Mouse (Mus musculus) kidney, adult 2 months (tissue): Measurements from ENCODE around the gene Cirbp. TPM values are rescaled to one million over a fixed set of nuclear protein-coding genes. Genes with fewer than 3 reads are reported as not detected.

ENCODE experiments used
- DNase-seq: peaks from one replicate; pipeline ENCODE4 v3.0.0; 2021
- H3K27ac ChIP-seq: fragments of 200-500 bp; 2 replicates; pipeline ENCODE4 v1.5.1; 2012; ENCODE audit warnings: low read depth, low read length, control low read depth, inconsistent platforms; ENCODE audit not compliant: insufficient read depth
- H3K27me3 ChIP-seq: fragments of 200-500 bp; replicated peaks from 2 replicates; pipeline ENCODE4 v1.6.1; 2012; ENCODE audit warnings: mild to moderate bottlenecking, moderate library complexity, low read length, inconsistent platforms; ENCODE audit not compliant: control insufficient read depth, insufficient read depth
- H3K36me3 ChIP-seq: fragments of 200-500 bp; 2 replicates; pipeline ENCODE4 v1.6.1; 2012; ENCODE audit warnings: mild to moderate bottlenecking, moderate library complexity, low read length, inconsistent platforms; ENCODE audit not compliant: control insufficient read depth, insufficient read depth
- H3K4me1 ChIP-seq: fragments of 200-500 bp; 2 replicates; pipeline ENCODE4 v1.6.1; 2011; ENCODE audit warnings: low read length; ENCODE audit not compliant: control insufficient read depth, insufficient read depth
- H3K4me3 ChIP-seq: fragments of 200-500 bp; 2 replicates; pipeline ENCODE4 v1.5.1; 2011; ENCODE audit warnings: mild to moderate bottlenecking, low read depth, low read length, control low read depth; ENCODE audit not compliant: insufficient read depth
- CTCF ChIP-seq: fragments of 200-500 bp; conservative IDR thresholded peaks from 2 replicates; pipeline ENCODE4 v1.5.1; 2011; ENCODE audit warnings: low read depth, mild to moderate bottlenecking, control low read depth, low read length, moderate library complexity, mixed read lengths; ENCODE audit not compliant: insufficient read depth, insufficient read length
- POLR2A ChIP-seq: fragments of 200-500 bp; IDR thresholded peaks from one replicate; pipeline ENCODE4 v1.6.1; 2011; ENCODE audit warnings: low read depth, low read length, control low read depth
- WGBS: fragments of 180-500 bp; shearing (Covaris S2); methylation state at CpG from one replicate; pipeline ENCODE4 v1.1.7; 2018; 5-methylcytosine and 5-hydroxymethylcytosine counted together
- polyA plus RNA-seq: library from polyadenylated mRNA; depleted of rRNA; stranded (reverse); fragments of >200 nt; gene quantifications from 2 replicates; pipeline ENCODE4 v1.2.3, GENCODE M21; 2012

Gene Cirbp
- polyA plus RNA-seq, 1 experiment: 86.7 TPM

DNA sequence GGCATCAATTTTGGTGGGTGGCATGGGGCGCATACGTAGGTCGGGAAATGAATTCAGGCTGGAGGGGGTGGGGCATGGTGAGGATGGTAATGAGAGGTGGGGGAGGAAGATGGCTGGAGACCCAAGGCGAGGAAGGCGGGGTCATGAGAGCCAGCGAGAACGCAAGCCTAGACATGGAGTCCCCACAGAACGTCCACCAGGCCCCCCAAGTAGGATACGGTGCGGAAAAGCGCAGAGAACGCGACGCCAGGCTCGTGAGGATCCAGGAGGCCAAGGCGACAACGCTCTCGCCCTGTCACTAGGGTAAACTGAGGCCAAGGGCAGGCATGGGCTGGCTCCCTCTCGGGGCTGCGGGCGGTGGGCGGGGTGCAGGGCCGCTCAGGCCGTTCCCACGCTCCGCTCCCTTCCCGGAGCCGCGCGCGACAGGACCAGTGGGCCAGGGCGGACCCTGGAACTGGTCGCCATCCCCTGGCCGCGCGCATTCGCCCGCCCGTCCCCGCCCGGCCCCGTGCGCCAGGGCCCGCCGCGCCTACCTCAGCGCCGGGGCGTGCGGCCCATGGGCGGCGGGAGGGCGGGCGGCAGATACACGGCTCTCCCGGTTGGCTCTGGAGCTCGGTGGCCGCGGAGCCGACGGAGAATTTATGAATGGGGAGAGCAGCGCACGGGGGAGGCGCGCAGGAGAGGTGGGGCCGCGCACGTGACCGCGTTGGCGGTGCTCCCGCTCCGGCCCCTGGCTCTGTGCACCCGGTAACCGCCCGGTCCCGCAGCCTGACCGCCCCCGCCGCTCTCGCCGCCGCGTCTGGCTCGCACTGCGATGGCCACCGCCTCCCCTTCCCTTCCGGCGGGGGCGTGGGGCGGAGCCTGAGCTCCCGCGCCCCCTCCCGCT, 27.0 kb upstream of the Cirbp start, which contains the start of gene Atp5d:
Atp5d (plus strand) TSS at position 80 of the 886 bp plus-strand sequence.
- peak within 1 kb of the TSS; percentile 58 for H3K4me3 ChIP-seq
- peak; percentile 74 for DNase-seq
- H3K4me1 ChIP-seq: peaks cover 3% of the 10 kb centered on the region; the same call in 1 of the 2 replicates
- H3K36me3 ChIP-seq: no peaks in the 10 kb centered on the region
- TF ChIP-seq POLR2A: peak; percentile 20
- TF ChIP-seq CTCF: no peak
- no peaks in the 10 kb centered on the region for H3K27me3 ChIP-seq
- H3K27ac ChIP-seq: no peak within 1 kb of the TSS
- WGBS: 1% methylated on average over 90 of the region's 94 CpGs

DNA sequence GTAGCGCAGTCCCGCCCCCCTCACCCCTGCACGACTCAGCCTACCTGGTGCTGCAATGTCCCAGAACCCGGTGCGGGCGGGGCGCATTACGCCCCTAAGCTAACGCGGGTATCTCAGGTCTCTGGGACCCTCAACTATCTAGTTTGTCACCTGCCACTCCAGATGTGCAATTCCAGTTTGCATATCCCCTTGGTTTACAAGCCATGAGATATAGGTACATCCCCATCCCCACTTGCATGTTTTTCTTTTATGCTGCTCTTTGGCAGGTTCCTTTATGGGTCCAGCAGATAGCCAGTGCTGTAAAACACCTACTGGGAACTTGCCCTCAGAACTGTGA, 26.4 kb upstream of the Cirbp start:
- peaks cover 4% of the 10 kb centered on the region; the same call in 1 of the 2 replicates for H3K4me1 ChIP-seq
- H3K36me3 ChIP-seq: no peaks in the 10 kb centered on the region
- DNase-seq: no peak
- H3K27me3 ChIP-seq: no peaks in the 10 kb centered on the region
- no peak overlapping the region for H3K27ac ChIP-seq
- WGBS: 2% methylated on average over 10 of the region's 10 CpGs
- H3K4me3 ChIP-seq: peak overlapping the region; percentile 58
- TF ChIP-seq CTCF (no peak), POLR2A (no peak)

GRCm38 (mm10) chr10:80139975-80140665, 25.7 kb upstream of the Cirbp start:
- TF ChIP-seq POLR2A: no peak
- TF ChIP-seq CTCF: no peak
- H3K4me3 ChIP-seq: no peak overlapping the region
- no peaks in the 10 kb centered on the region for H3K27me3 ChIP-seq
- WGBS: 81% methylated on average over 11 of the region's 11 CpGs
- peaks cover 4% of the 10 kb centered on the region; the same call in 1 of the 2 replicates for H3K4me1 ChIP-seq
- H3K27ac ChIP-seq: no peak overlapping the region
- DNase-seq: no peak
- H3K36me3 ChIP-seq: no peaks in the 10 kb centered on the region

DNA sequence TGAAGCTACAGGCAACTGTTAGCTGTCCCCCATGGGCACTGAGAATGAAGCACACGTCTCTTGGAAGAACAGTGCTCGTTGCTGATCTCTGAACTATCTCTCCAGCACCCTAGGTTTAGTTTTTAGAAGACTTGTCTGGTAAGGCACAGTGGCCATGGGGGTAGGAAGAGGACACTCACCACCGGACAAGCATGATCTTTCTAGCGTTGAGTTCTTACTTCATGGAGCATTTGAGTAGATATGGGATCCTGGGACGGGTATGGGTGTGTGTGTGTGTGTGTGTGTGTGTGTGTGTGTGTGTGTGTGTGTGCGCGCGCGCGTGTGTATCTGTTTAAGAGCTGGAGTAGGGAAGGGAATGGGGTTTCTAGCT, 25.1 kb upstream of the Cirbp start, which contains the start of gene Cbarp:
Cbarp (minus strand) TSS at position 170 of the 370 bp plus-strand sequence.
- WGBS: 81% methylated on average over 10 of the region's 10 CpGs
- peaks cover 6% of the 10 kb centered on the region; the same call in 1 of the 2 replicates for H3K4me1 ChIP-seq
- TF ChIP-seq POLR2A: no peak

GRCm38 (mm10) chr10:80141243-80141642, 24.5 kb upstream of the Cirbp start:
- TF ChIP-seq CTCF: peak; percentile 82
- TF ChIP-seq POLR2A: peak; percentile 23
- peak; percentile 98 for DNase-seq

More for the DNA sequence above, 25.1 kb upstream of the Cirbp start, which contains the start of gene Cbarp:
- Histone ChIP-seq H3K36me3 (no peaks in the 10 kb centered on the region), H3K27me3 (no peaks in the 10 kb centered on the region), H3K27ac (peak within 1 kb of the TSS; percentile 78), H3K4me3 (peak within 1 kb of the TSS; percentile 44)
- DNase-seq: no peak

GRCm38 (mm10) chr10:80141786-80142529, 23.8 kb upstream of the Cirbp start:
- DNase-seq: peak; percentile 99
- Histone ChIP-seq H3K27me3 (no peaks in the 10 kb centered on the region), H3K27ac (peak overlapping the region; percentile 96), H3K36me3 (no peaks in the 10 kb centered on the region), H3K4me3 (peak overlapping the region; percentile 77), H3K4me1 (peaks cover 16% of the 10 kb centered on the region)
- TF ChIP-seq POLR2A: peak; percentile 87
- no peak for TF ChIP-seq CTCF
- under 1% methylated on average over 43 of the region's 43 CpGs for WGBS

More at GRCm38 (mm10) chr10:80141243-80141642, 24.5 kb upstream of the Cirbp start:
- H3K27ac ChIP-seq: peak overlapping the region; percentile 78
- WGBS: under 1% methylated on average over 29 of the region's 29 CpGs
- peaks cover 10% of the 10 kb centered on the region for H3K4me1 ChIP-seq
- peak overlapping the region; percentile 44 for H3K4me3 ChIP-seq
- H3K27me3 ChIP-seq: no peaks in the 10 kb centered on the region
- H3K36me3 ChIP-seq: no peaks in the 10 kb centered on the region
